ENCODE assay signal across 18 mouse cellular contexts in genomic region chr13:71034926-71035687, GRCm38 (mm10).
DNase-seq lines count a peak whose midpoint lies in the region; ATAC-seq and TF ChIP-seq lines count a peak whose summit lies in the region.
"Had no signal": no experiment of that assay in that cellular context is flagged by ENCODE, and none has a peak within 500 bp of the region (broad histone marks: within the 10 kb centered on the region; RNA-seq: fewer than 3 reads in every experiment).

No protein-coding gene starts in this region.

- DNase-seq in hindbrain, embryonic 11.5 days (ENCODE audit: low spot score): peak; percentile 7
- DNase-seq in brain, embryonic 14.5 days (ENCODE audit: low read depth): peak; percentile 68
- DNase-seq in midbrain, postnatal 0 days (ENCODE audit: low spot score): no peak
- no peak for DNase-seq in yolk sac, embryonic 10.5 days (ENCODE audit: low spot score)
- DNase-seq in thymus, postnatal 36 days: no peak
- DNase-seq: adrenal gland, postnatal 10 days; cerebellum, adult 11-12 months; cerebellum, adult 9-10 months; cerebellum, postnatal 25 days; forebrain, postnatal 0 days; gastrocnemius, postnatal 14 days; heart, adult 2 months; heart, postnatal 14 days had no signal

- H3K9ac ChIP-seq in hindbrain, embryonic 11.5 days (ENCODE audit: low read depth, low read length): no peak overlapping the region
- no peak overlapping the region for H3K9ac ChIP-seq in hindbrain, embryonic 16.5 days (ENCODE audit: low read depth, low read length)
- H3K9ac ChIP-seq in midbrain, embryonic 13.5 days (replicated peaks): no peak overlapping the region
- no peak overlapping the region for H3K9ac ChIP-seq in midbrain, postnatal 0 days (replicated peaks; ENCODE audit: low read length, poor library complexity, severe bottlenecking)
- H3K9ac ChIP-seq: embryonic facial prominence, embryonic 12.5 days; forebrain, postnatal 0 days; heart, embryonic 15.5 days had no signal

- no peak overlapping the region for H3K27ac ChIP-seq in hindbrain, embryonic 11.5 days (ENCODE audit: low read depth, low read length)
- no peak overlapping the region for H3K27ac ChIP-seq in hindbrain, embryonic 16.5 days (ENCODE audit: low read depth, low read length)
- peak overlapping the region; percentile 76 for H3K27ac ChIP-seq in midbrain, embryonic 13.5 days
- no peak overlapping the region for H3K27ac ChIP-seq in midbrain, postnatal 0 days (ENCODE audit: low read depth, low read length)
- H3K27ac ChIP-seq: embryonic facial prominence, embryonic 12.5 days; heart, adult 2 months; heart, embryonic 15.5 days had no signal

- no peaks in the 10 kb centered on the region for H3K27me3 ChIP-seq in hindbrain, embryonic 11.5 days (ENCODE audit: control insufficient read depth, insufficient read depth, low read length)
- no peaks in the 10 kb centered on the region for H3K27me3 ChIP-seq in hindbrain, embryonic 16.5 days (replicated peaks; ENCODE audit: control insufficient read depth, insufficient read depth, low read length)
- no peaks in the 10 kb centered on the region for H3K27me3 ChIP-seq in midbrain, embryonic 13.5 days
- H3K27me3 ChIP-seq in midbrain, postnatal 0 days (ENCODE audit: insufficient read depth, low read length): no peaks in the 10 kb centered on the region
- H3K27me3 ChIP-seq: embryonic facial prominence, embryonic 12.5 days; heart, embryonic 15.5 days had no signal

- no peaks in the 10 kb centered on the region for H3K9me3 ChIP-seq in hindbrain, embryonic 11.5 days (ENCODE audit: control insufficient read depth, low read length)
- H3K9me3 ChIP-seq in hindbrain, embryonic 16.5 days (ENCODE audit: control insufficient read depth, low read length): no peaks in the 10 kb centered on the region
- no peaks in the 10 kb centered on the region for H3K9me3 ChIP-seq in midbrain, embryonic 13.5 days
- no peaks in the 10 kb centered on the region for H3K9me3 ChIP-seq in midbrain, postnatal 0 days (ENCODE audit: low read length)
- H3K9me3 ChIP-seq: embryonic facial prominence, embryonic 12.5 days; heart, embryonic 15.5 days had no signal

- H3K4me1 ChIP-seq in hindbrain, embryonic 11.5 days (replicated peaks; ENCODE audit: control insufficient read depth, insufficient read depth, low read length): no peaks in the 10 kb centered on the region
- no peaks in the 10 kb centered on the region for H3K4me1 ChIP-seq in hindbrain, embryonic 16.5 days (ENCODE audit: control insufficient read depth, insufficient read depth, low read depth, low read length)
- H3K4me1 ChIP-seq in midbrain, embryonic 13.5 days (replicated peaks): peaks cover 18% of the 10 kb centered on the region
- 0 out of 2 replicates have a peak, but pooled peaks cover 2% of the 10 kb centered on the region for H3K4me1 ChIP-seq in midbrain, postnatal 0 days (ENCODE audit: insufficient read depth, low read length)
- H3K4me1 ChIP-seq: embryonic facial prominence, embryonic 12.5 days; heart, embryonic 15.5 days had no signal

- WGBS in hindbrain, embryonic 11.5 days: 68% methylated on average over 13 of the region's 13 CpGs
- WGBS in hindbrain, embryonic 16.5 days: 45% methylated on average over 13 of the region's 13 CpGs
- 33% methylated on average over 13 of the region's 13 CpGs for WGBS in midbrain, embryonic 13.5 days
- 37% methylated on average over 13 of the region's 13 CpGs for WGBS in midbrain, postnatal 0 days

- peak; percentile 76; the same call in 1 of the 2 replicates for ATAC-seq in hindbrain, embryonic 11.5 days (ENCODE audit: low FRiP score)
- ATAC-seq in hindbrain, embryonic 16.5 days: no peak
- peak; percentile 71 for ATAC-seq in midbrain, embryonic 13.5 days
- ATAC-seq in midbrain, postnatal 0 days (ENCODE audit: low FRiP score): no peak
- ATAC-seq: forebrain, postnatal 0 days had no signal

- H3K4me3 ChIP-seq in hindbrain, embryonic 11.5 days (ENCODE audit: low read depth, low read length): no peak overlapping the region
- no peak overlapping the region for H3K4me3 ChIP-seq in hindbrain, embryonic 16.5 days (ENCODE audit: low read length)
- H3K4me3 ChIP-seq in midbrain, embryonic 13.5 days (replicated peaks): no peak overlapping the region
- H3K4me3 ChIP-seq in midbrain, postnatal 0 days (ENCODE audit: low read depth, low read length): no peak overlapping the region
- H3K4me3 ChIP-seq: embryonic facial prominence, embryonic 12.5 days; heart, adult 2 months; heart, embryonic 15.5 days had no signal

- no peaks in the 10 kb centered on the region for H3K36me3 ChIP-seq in hindbrain, embryonic 11.5 days (ENCODE audit: control insufficient read depth, insufficient read depth, low read length)
- no peaks in the 10 kb centered on the region for H3K36me3 ChIP-seq in hindbrain, embryonic 16.5 days (ENCODE audit: control insufficient read depth, insufficient read depth, low read length)
- no peaks in the 10 kb centered on the region for H3K36me3 ChIP-seq in midbrain, embryonic 13.5 days
- H3K36me3 ChIP-seq in midbrain, postnatal 0 days (ENCODE audit: insufficient read depth, low read length): no peaks in the 10 kb centered on the region
- H3K36me3 ChIP-seq: embryonic facial prominence, embryonic 12.5 days; heart, embryonic 15.5 days had no signal

- H3K4me2 ChIP-seq in hindbrain, embryonic 11.5 days (replicated peaks; ENCODE audit: low read depth, low read length): no peak overlapping the region
- H3K4me2 ChIP-seq in hindbrain, embryonic 16.5 days (ENCODE audit: low read length): no peak overlapping the region
- peak overlapping the region; percentile 23 for H3K4me2 ChIP-seq in midbrain, embryonic 13.5 days (replicated peaks)
- H3K4me2 ChIP-seq in midbrain, postnatal 0 days (ENCODE audit: low read depth, low read length, poor library complexity, severe bottlenecking): peak overlapping the region; percentile 33
- H3K4me2 ChIP-seq: heart, embryonic 11.5 days; heart, embryonic 15.5 days had no signal

- no peak for TF ChIP-seq CTCF in brain, embryonic 14.5 days (IDR thresholded peaks at IDR 0.05; ENCODE audit: borderline replicate concordance, extremely low read depth, insufficient read depth, insufficient read length)
- no peak for TF ChIP-seq CTCF in midbrain, postnatal 0 days (IDR thresholded peaks at IDR 0.05)

- TF ChIP-seq POLR2A in brain, embryonic 14.5 days (IDR thresholded peaks at IDR 0.05; ENCODE audit: borderline replicate concordance, extremely low read depth, insufficient read depth, insufficient read length, poor library complexity, severe bottlenecking): no peak

Comparison
In these comparisons a context has a peak if more than half of its experiments do, and no peak if none do; other contexts are left out.
1. ATAC-seq: peak in hindbrain, embryonic 11.5 days (single experiment) and midbrain, embryonic 13.5 days (single experiment); none in hindbrain, embryonic 16.5 days (single experiment) and midbrain, postnatal 0 days (single experiment).
2. DNase-seq: peak in hindbrain, embryonic 11.5 days (single experiment) and brain, embryonic 14.5 days (single experiment); none in midbrain, postnatal 0 days (single experiment), yolk sac, embryonic 10.5 days (single experiment) and thymus, postnatal 36 days (0 of 2).
3. H3K4me2 ChIP-seq: peak in midbrain, embryonic 13.5 days (single experiment) and midbrain, postnatal 0 days (single experiment); none in hindbrain, embryonic 11.5 days (single experiment) and hindbrain, embryonic 16.5 days (single experiment).